In the genomic region with DNA sequence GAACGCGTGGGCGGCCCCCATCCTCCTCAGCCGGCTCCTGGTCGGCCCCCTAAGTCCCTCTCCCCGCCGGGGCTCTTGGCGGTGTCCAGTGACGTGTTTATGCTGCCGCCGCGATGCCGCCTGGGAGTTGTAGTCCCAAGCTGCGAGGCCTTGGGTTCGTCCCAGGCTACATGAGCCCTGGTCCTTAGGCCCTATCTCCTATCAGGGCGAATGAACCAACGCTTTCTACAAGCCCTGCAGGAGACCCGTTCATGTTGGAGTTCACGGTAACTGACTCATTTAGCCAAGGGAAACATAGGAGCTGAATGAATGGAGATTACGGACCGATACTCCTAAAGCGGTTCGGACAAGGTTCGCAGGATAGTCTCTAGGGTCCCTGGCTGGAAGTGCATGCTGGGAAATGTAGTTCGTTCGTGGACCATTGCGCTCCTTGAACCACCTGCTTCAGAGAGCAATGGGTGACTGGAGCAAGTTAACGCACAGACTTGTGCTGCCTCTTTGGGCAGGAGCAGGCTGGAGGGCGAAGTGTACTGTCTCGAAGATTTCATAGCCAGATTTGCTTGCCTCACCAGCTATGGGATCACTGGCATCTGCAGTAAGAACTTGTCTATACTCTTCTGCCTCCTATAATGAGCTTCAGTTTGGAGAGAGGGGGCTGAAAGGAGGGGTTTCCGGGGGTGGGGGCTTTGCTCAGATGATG, we compare ENCODE assay signal across 8 mouse cellular contexts. TPM values are rescaled to one million over a fixed set of nuclear protein-coding genes. Genes with fewer than 3 reads are reported as not detected.
DNase-seq lines count a peak whose midpoint lies in the region; ATAC-seq lines count a peak whose summit lies in the region.

TSS of gene Map3k10 (minus strand) at position 77 of the 700 bp plus-strand sequence.

- H3K9ac ChIP-seq in kidney, embryonic 15.5 days: peak within 1 kb of the TSS; percentile 76

- under 1% methylated on average over 31 of the region's 31 CpGs for WGBS in heart, embryonic 10.5 days
- WGBS in kidney, embryonic 15.5 days: under 1% methylated on average over 31 of the region's 31 CpGs

- DNase-seq in B cell, adult 2 months: peak; percentile 95
- DNase-seq in brain, adult 2 months (ENCODE audit: low read depth, low spot score): peak; percentile 99
- DNase-seq in heart, embryonic 10.5 days (ENCODE audit: low spot score): peak; percentile 97
- peak; percentile 90 for DNase-seq in liver
- DNase-seq in spleen, postnatal 4 days (ENCODE audit: low spot score in 2 of 2): peak; percentile 85 to 91

- peak; percentile 92 for ATAC-seq in erythroblast, adult 5-6 weeks (replicated peaks; ENCODE audit: low FRiP score, poor library complexity, severe bottlenecking)
- ATAC-seq in kidney, embryonic 15.5 days (replicated peaks; ENCODE audit: low FRiP score): peak; percentile 98
- peak; percentile 95 for ATAC-seq in monocyte, adult 5-6 weeks (replicated peaks; ENCODE audit: insufficient number of reproducible peaks, low FRiP score, low TSS enrichment, poor library complexity, severe bottlenecking)

- H3K9me3 ChIP-seq in heart, embryonic 10.5 days: no peaks in the 10 kb centered on the region
- H3K9me3 ChIP-seq in kidney, embryonic 15.5 days (replicated peaks): no peaks in the 10 kb centered on the region

- peak within 1 kb of the TSS; percentile 92 for H3K27ac ChIP-seq in heart, embryonic 10.5 days
- H3K27ac ChIP-seq in kidney, embryonic 15.5 days: peak within 1 kb of the TSS; percentile 94

- H3K4me2 ChIP-seq in kidney, embryonic 15.5 days: peak within 1 kb of the TSS; percentile 94

- H3K4me3 ChIP-seq in heart, embryonic 10.5 days: peak within 1 kb of the TSS; percentile 96
- H3K4me3 ChIP-seq in kidney, embryonic 15.5 days (replicated peaks): peak within 1 kb of the TSS; percentile 83

- peaks cover 22% of the 10 kb centered on the region for H3K4me1 ChIP-seq in heart, embryonic 10.5 days
- peaks cover 31% of the 10 kb centered on the region for H3K4me1 ChIP-seq in kidney, embryonic 15.5 days

- 0 out of 2 replicates have a peak, but pooled peaks cover 5% of the 10 kb centered on the region for H3K27me3 ChIP-seq in heart, embryonic 10.5 days (ENCODE audit: insufficient read depth, poor library complexity, severe bottlenecking)
- H3K27me3 ChIP-seq in kidney, embryonic 15.5 days: no peaks in the 10 kb centered on the region

- peaks cover 9% of the 10 kb centered on the region; the same call in 1 of the 2 replicates for H3K36me3 ChIP-seq in heart, embryonic 10.5 days
- H3K36me3 ChIP-seq in kidney, embryonic 15.5 days: peaks cover 21% of the 10 kb centered on the region; the same call in 1 of the 2 replicates

RNA-seq across cellular contexts. Expression of gene Map3k10, which starts in this region (rescaled TPM):
- 1.0 TPM in 1 of 2 replicates, not detected in the other for total RNA-seq in erythroblast, adult 5-6 weeks (2015; ENCODE audit: low replicate concordance)
- 0.77 and 0.98 TPM in 2 replicates for total RNA-seq in erythroblast, adult 5-6 weeks (2017; ENCODE audit: low replicate concordance)
- polyA plus RNA-seq in heart, embryonic 10.5 days (2016; fragmentation: Nextera tagmentation; extraction: Ambion mirVana): 4.5 and 10.6 TPM in 2 replicates
- polyA plus RNA-seq in kidney, embryonic 15.5 days (2015; fragmentation: Nextera tagmentation; extraction: Ambion mirVana): 6.5 and 7.6 TPM in 2 replicates
- total RNA-seq in monocyte, adult 5-6 weeks (2017): 3.2 to 18.5 TPM (median 4.4 TPM) in 3 replicates

Comparison
In these comparisons a context has a peak if more than half of its experiments do, and no peak if none do; other contexts are left out.
1. Peak in every context shown above with its lines: DNase-seq, ATAC-seq, H3K4me3 ChIP-seq and H3K27ac ChIP-seq.